Mouse (Mus musculus) C2C12 (cell line): ENCODE data around the gene Plekhg1.

Source experiments
- CTCF ChIP-seq: IDR thresholded peaks from one replicate; pipeline ENCODE4 v1.5.1; 2011; ENCODE audit not compliant: control insufficient read depth, insufficient read depth, insufficient read length
- FOSL1 ChIP-seq: IDR thresholded peaks from one replicate; pipeline ENCODE4 v1.8.0; 2011; ENCODE audit warnings: mild to moderate bottlenecking, low read length; ENCODE audit not compliant: poor library complexity, insufficient read depth, severe bottlenecking
- MYOD1 ChIP-seq: IDR thresholded peaks from one replicate; pipeline ENCODE4 v1.6.1; 2011; ENCODE audit warnings: low read depth; ENCODE audit not compliant: control insufficient read depth, insufficient read length
- MYOG ChIP-seq: IDR thresholded peaks from one replicate; pipeline ENCODE4 v1.6.1; 2011; ENCODE audit not compliant: control insufficient read depth, insufficient read length; ENCODE audit errors: extremely low read depth
- USF1 ChIP-seq: IDR thresholded peaks from one replicate; pipeline ENCODE4 v1.6.1; 2011; ENCODE audit warnings: low read depth, mild to moderate bottlenecking, control low read depth, moderate library complexity

DNA sequence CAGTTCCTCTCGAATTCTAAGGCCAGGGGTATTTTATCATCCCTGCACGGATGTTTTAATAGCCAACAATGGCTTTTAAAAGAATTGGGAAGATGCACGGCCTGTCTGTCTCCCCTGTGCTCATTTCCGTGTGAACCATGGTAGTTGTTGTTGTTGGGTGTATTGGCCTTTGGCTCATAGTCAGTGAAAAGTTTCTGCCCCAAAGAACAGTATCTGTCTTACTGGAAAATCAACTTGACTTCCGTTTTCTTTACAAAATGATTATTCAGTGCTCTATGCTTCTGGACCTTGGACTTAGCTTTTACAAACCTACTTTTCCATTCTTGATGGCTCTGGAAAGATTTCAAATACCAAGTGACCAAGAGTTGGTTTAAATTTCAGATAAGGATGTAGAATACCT is 104.3 kb downstream of the Plekhg1 start:
- TF ChIP-seq CTCF (no peak), USF1 (no peak), FOSL1 (no peak), MYOG (no peak), MYOD1 (no peak)
